Mouse (Mus musculus): ENCODE measurements at regions not wholly inside any gene's neighbourhood (a gene's known extent, or its start where the extent isn't known, plus 50 kb on each side); places are given as distances from the start of the nearest gene placed in this dataset.
A peak's percentile ranks its signal among the peaks of the same experiment; 100 is the strongest.

DNA sequence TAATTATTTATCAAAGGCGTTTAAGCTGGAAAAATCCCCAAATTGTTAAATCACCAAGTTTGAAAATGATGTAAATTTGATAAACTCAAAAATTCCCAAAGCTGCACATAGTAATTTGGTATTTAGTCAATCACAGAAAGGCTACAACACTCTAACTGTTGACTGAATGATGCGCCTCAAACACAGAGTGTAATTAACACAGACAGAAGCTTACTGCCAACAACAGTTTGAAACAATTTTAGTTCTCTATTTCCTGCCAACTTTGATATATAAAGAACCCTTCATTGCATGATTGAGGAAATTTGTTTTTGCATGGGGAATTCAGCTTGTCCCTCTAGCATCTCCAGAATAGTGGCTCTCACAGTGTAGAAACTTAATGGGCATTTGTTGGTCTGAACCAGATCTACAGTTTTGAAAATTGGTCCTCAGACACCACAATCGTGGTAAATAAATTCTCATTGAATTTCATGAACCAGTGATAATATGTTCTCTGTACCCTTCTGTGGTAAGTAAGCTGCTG, 181.6 kb upstream of the Fam92a start:
- no peaks in the 10 kb centered on the region for H3K36me3 ChIP-seq (replicated peaks; ENCODE audit: control insufficient read depth, insufficient read depth)
- WGBS: 79% methylated on average over 3 of the region's 3 CpGs
- H3K4me3 ChIP-seq (replicated peaks; ENCODE audit: low read length): no peak overlapping the region
- no peak overlapping the region for H3K4me2 ChIP-seq (replicated peaks)
- no peaks in the 10 kb centered on the region for H3K27me3 ChIP-seq (ENCODE audit: control insufficient read depth, insufficient read depth, low read length)
- no peak overlapping the region for H3K27ac ChIP-seq
- H3K9me3 ChIP-seq (ENCODE audit: control insufficient read depth, low read length): no peaks in the 10 kb centered on the region
- ATAC-seq (ENCODE audit: low FRiP score) (no peak), DNase-seq (ENCODE audit: low spot score) (no peak)
- H3K9ac ChIP-seq: no peak overlapping the region
- no peaks in the 10 kb centered on the region for H3K4me1 ChIP-seq (replicated peaks; ENCODE audit: control insufficient read depth, insufficient read depth, low read length)

DNA sequence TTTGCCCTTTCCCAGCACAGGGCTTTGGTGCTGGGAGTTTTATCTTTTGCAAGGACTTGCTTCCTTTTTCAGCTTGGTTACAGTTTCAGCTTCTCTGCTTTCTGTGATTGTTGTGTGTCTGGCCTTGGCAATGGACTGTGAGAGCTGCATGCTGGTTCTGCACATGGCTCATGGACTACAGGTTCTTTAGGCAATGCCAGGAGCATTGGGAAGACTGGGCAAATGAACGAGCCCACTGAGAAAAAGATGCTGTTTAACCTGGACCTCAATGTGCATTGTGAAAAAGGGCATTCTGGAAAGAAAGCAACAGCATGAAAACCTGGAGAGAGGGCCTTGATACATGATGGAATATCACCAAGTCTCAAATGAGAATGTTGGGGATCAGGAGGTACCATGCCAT, 167.4 kb upstream of the Fam92a start:
- ATAC-seq (ENCODE audit: low FRiP score): no peak
- H3K9ac ChIP-seq: no peak overlapping the region
- no peak for DNase-seq (ENCODE audit: low spot score)

GRCm38 (mm10) chr4:12334832-12335587, 163.2 kb upstream of the Fam92a start:
- ATAC-seq (ENCODE audit: low FRiP score) (peak; percentile 83), DNase-seq (ENCODE audit: low spot score) (no peak)
- Histone ChIP-seq H3K4me1 (replicated peaks; ENCODE audit: control insufficient read depth, insufficient read depth, low read length) (no peaks in the 10 kb centered on the region; the same call in 1 of the 2 replicates), H3K36me3 (replicated peaks; ENCODE audit: control insufficient read depth, insufficient read depth) (no peaks in the 10 kb centered on the region), H3K4me2 (replicated peaks) (peak overlapping the region; percentile 20), H3K4me3 (replicated peaks; ENCODE audit: low read length) (no peak overlapping the region), H3K9ac (no peak overlapping the region), H3K27ac (peak overlapping the region; percentile 74), H3K27me3 (ENCODE audit: control insufficient read depth, insufficient read depth, low read length) (no peaks in the 10 kb centered on the region), H3K9me3 (ENCODE audit: control insufficient read depth, low read length) (no peaks in the 10 kb centered on the region)
- 44% methylated on average over 7 of the region's 7 CpGs for WGBS

More for the DNA sequence above, 167.4 kb upstream of the Fam92a start:
- no peaks in the 10 kb centered on the region; the same call in 1 of the 2 replicates for H3K4me1 ChIP-seq (replicated peaks; ENCODE audit: control insufficient read depth, insufficient read depth, low read length)
- no peak overlapping the region for H3K27ac ChIP-seq
- H3K4me2 ChIP-seq (replicated peaks): no peak overlapping the region
- WGBS: 82% methylated on average over 1 of the region's 1 CpGs
- no peaks in the 10 kb centered on the region for H3K36me3 ChIP-seq (replicated peaks; ENCODE audit: control insufficient read depth, insufficient read depth)
- no peaks in the 10 kb centered on the region for H3K9me3 ChIP-seq (ENCODE audit: control insufficient read depth, low read length)
- H3K4me3 ChIP-seq (replicated peaks; ENCODE audit: low read length): no peak overlapping the region
- H3K27me3 ChIP-seq (ENCODE audit: control insufficient read depth, insufficient read depth, low read length): no peaks in the 10 kb centered on the region

GRCm38 (mm10) chr4:12334429-12334828, 162.6 kb upstream of the Fam92a start:
- DNase-seq (ENCODE audit: low spot score): peak; percentile 70
- Histone ChIP-seq H3K9ac (no peak overlapping the region), H3K27me3 (ENCODE audit: control insufficient read depth, insufficient read depth, low read length) (no peaks in the 10 kb centered on the region), H3K4me1 (replicated peaks; ENCODE audit: control insufficient read depth, insufficient read depth, low read length) (no peaks in the 10 kb centered on the region; the same call in 1 of the 2 replicates), H3K36me3 (replicated peaks; ENCODE audit: control insufficient read depth, insufficient read depth) (no peaks in the 10 kb centered on the region), H3K9me3 (ENCODE audit: control insufficient read depth, low read length) (peaks cover 4% of the 10 kb centered on the region; the same call in 1 of the 2 replicates), H3K27ac (peak overlapping the region; percentile 74), H3K4me2 (replicated peaks) (peak overlapping the region; percentile 20; the same call in 1 of the 2 replicates), H3K4me3 (replicated peaks; ENCODE audit: low read length) (no peak overlapping the region)
- peak; percentile 84 for ATAC-seq (ENCODE audit: low FRiP score)
- 27% methylated on average over 9 of the region's 9 CpGs for WGBS

DNA sequence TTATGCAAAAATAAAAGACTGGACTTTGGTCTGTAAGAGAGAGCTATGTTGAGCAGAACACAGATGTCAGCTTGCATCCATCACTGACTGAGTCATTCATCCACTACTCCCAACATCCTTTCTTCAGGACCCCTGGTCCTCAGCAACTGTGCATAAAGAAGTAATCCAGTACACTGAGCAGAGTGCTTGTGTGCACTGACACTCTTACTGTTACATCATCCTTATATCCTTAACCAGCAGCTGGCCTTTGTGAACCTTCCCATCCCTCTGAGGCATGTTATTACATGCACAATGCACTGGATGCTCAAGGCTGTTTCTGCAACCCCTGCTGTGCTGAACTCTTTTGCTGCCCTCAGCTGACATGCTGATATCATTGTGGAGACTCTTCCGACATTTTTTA, 144.2 kb upstream of the Fam92a start:
- H3K4me1 ChIP-seq (replicated peaks; ENCODE audit: control insufficient read depth, insufficient read depth, low read length): 0 out of 2 replicates have a peak, but pooled peaks cover 2% of the 10 kb centered on the region
- ATAC-seq (ENCODE audit: low FRiP score) (no peak), DNase-seq (ENCODE audit: low spot score) (no peak)
- 57% methylated on average over 1 of the region's 1 CpGs for WGBS
- no peak overlapping the region for H3K4me2 ChIP-seq (replicated peaks)
- no peaks in the 10 kb centered on the region for H3K9me3 ChIP-seq (ENCODE audit: control insufficient read depth, low read length)
- H3K36me3 ChIP-seq (replicated peaks; ENCODE audit: control insufficient read depth, insufficient read depth): no peaks in the 10 kb centered on the region
- no peak overlapping the region for H3K27ac ChIP-seq
- H3K9ac ChIP-seq: no peak overlapping the region
- H3K27me3 ChIP-seq (ENCODE audit: control insufficient read depth, insufficient read depth, low read length): no peaks in the 10 kb centered on the region
- H3K4me3 ChIP-seq (replicated peaks; ENCODE audit: low read length): no peak overlapping the region

- ATAC-seq (ENCODE audit: low FRiP score) (no peak), DNase-seq (ENCODE audit: low spot score) (no peak)
- Histone ChIP-seq H3K36me3 (replicated peaks; ENCODE audit: control insufficient read depth, insufficient read depth) (no peaks in the 10 kb centered on the region), H3K9ac (no peak overlapping the region), H3K4me1 (replicated peaks; ENCODE audit: control insufficient read depth, insufficient read depth, low read length) (peaks cover 21% of the 10 kb centered on the region; the same call in 1 of the 2 replicates), H3K27ac (no peak overlapping the region), H3K9me3 (ENCODE audit: control insufficient read depth, low read length) (no peaks in the 10 kb centered on the region), H3K4me3 (replicated peaks; ENCODE audit: low read length) (no peak overlapping the region), H3K4me2 (replicated peaks) (no peak overlapping the region), H3K27me3 (ENCODE audit: control insufficient read depth, insufficient read depth, low read length) (no peaks in the 10 kb centered on the region)
- WGBS: 76% methylated on average over 5 of the region's 5 CpGs
Measured at GRCm38 (mm10) chr4:12308332-12308731, 136.5 kb upstream of the Fam92a start.

GRCm38 (mm10) chr4:12306618-12307565, 135.1 kb upstream of the Fam92a start:
- WGBS: 28% methylated on average over 9 of the region's 9 CpGs
- Histone ChIP-seq H3K9ac (no peak overlapping the region), H3K36me3 (replicated peaks; ENCODE audit: control insufficient read depth, insufficient read depth) (no peaks in the 10 kb centered on the region), H3K4me3 (replicated peaks; ENCODE audit: low read length) (no peak overlapping the region), H3K4me2 (replicated peaks) (peak overlapping the region; percentile 26), H3K27ac (peak overlapping the region; percentile 77), H3K9me3 (ENCODE audit: control insufficient read depth, low read length) (no peaks in the 10 kb centered on the region), H3K27me3 (ENCODE audit: control insufficient read depth, insufficient read depth, low read length) (no peaks in the 10 kb centered on the region), H3K4me1 (replicated peaks; ENCODE audit: control insufficient read depth, insufficient read depth, low read length) (peaks cover 21% of the 10 kb centered on the region; the same call in 1 of the 2 replicates)
- DNase-seq (ENCODE audit: low spot score) (peak; percentile 47), ATAC-seq (ENCODE audit: low FRiP score) (peak; percentile 78; the same call in 1 of the 2 replicates)

- no peak for ATAC-seq (ENCODE audit: low FRiP score)
- Histone ChIP-seq H3K27ac (no peak overlapping the region), H3K4me2 (replicated peaks) (no peak overlapping the region), H3K4me1 (replicated peaks; ENCODE audit: control insufficient read depth, insufficient read depth, low read length) (no peaks in the 10 kb centered on the region), H3K4me3 (replicated peaks; ENCODE audit: low read length) (no peak overlapping the region), H3K9ac (no peak overlapping the region), H3K9me3 (ENCODE audit: control insufficient read depth, low read length) (0 out of 2 replicates have a peak, but pooled peaks cover 6% of the 10 kb centered on the region), H3K36me3 (replicated peaks; ENCODE audit: control insufficient read depth, insufficient read depth) (no peaks in the 10 kb centered on the region), H3K27me3 (ENCODE audit: control insufficient read depth, insufficient read depth, low read length) (no peaks in the 10 kb centered on the region)
- 40% methylated on average over 4 of the region's 4 CpGs for WGBS
- no peak for DNase-seq (ENCODE audit: low spot score)
Measured at GRCm38 (mm10) chr4:12287079-12287686, 115.4 kb upstream of the Fam92a start.
